Mouse (Mus musculus): Measurements from ENCODE around the gene Grk5. TPM values are rescaled to one million over a fixed set of nuclear protein-coding genes. Genes with fewer than 3 reads are reported as not detected.

Gene Grk5
- polyA plus RNA-seq, 1 experiment from 2014 or later: 2.4 TPM

GRCm38 (mm10) chr19:61096776-61097175 lies 207.2 kb downstream of the Grk5 start:
- Histone ChIP-seq H3K36me3 (replicated peaks) (peaks cover 16% of the 10 kb centered on the region), H3K4me3 (no peak overlapping the region), H3K4me1 (no peaks in the 10 kb centered on the region), H3K9me3 (no peaks in the 10 kb centered on the region), H3K27me3 (replicated peaks; ENCODE audit: low read depth, poor library complexity, severe bottlenecking) (no peaks in the 10 kb centered on the region), H3K27ac (replicated peaks) (no peak overlapping the region)
- WGBS: 85% methylated on average over 2 of the region's 2 CpGs
- no peak for DNase-seq (ENCODE audit: low spot score)

- Histone ChIP-seq H3K4me3 (no peak overlapping the region), H3K27ac (replicated peaks) (no peak overlapping the region), H3K9me3 (no peaks in the 10 kb centered on the region), H3K4me1 (no peaks in the 10 kb centered on the region), H3K36me3 (replicated peaks) (peaks cover 11% of the 10 kb centered on the region), H3K27me3 (replicated peaks; ENCODE audit: low read depth, poor library complexity, severe bottlenecking) (no peaks in the 10 kb centered on the region)
- 28% methylated on average over 4 of the region's 4 CpGs for WGBS
- DNase-seq (ENCODE audit: low spot score): no peak
These were observed 208.2 kb downstream of the Grk5 start for GRCm38 (mm10) chr19:61097764-61098163.

DNA sequence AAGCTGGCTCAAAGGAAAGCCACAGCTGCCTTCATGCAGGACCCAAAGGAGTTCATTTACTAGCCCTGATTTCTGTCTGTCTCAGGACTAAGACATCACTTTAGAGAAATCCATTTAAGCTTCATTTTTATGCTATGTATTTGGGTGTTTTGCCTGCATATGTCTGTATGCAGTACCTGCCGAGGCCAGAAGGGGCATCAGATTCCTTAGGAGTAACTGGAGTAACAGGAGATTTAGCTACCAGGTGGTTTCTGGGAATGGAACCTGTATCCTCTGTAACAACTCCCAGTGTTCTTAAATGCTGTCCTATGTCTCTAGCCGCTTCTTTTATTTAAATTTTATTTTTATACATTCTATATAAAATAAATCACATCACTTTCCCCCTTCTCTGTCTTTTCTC lies 220.6 kb downstream of the Grk5 start:
- DNase-seq (ENCODE audit: low spot score): no peak
- Histone ChIP-seq H3K27me3 (replicated peaks; ENCODE audit: low read depth, poor library complexity, severe bottlenecking) (no peaks in the 10 kb centered on the region), H3K9me3 (peaks cover 10% of the 10 kb centered on the region), H3K4me3 (no peak overlapping the region), H3K36me3 (replicated peaks) (peaks cover 4% of the 10 kb centered on the region; the same call in 1 of the 2 replicates), H3K27ac (replicated peaks) (no peak overlapping the region), H3K4me1 (no peaks in the 10 kb centered on the region)
- WGBS: 50% methylated on average over 2 of the region's 2 CpGs

GRCm38 (mm10) chr19:61131096-61131495 lies 241.5 kb downstream of the Grk5 start:
- no peak for DNase-seq (ENCODE audit: low spot score)
- Histone ChIP-seq H3K4me1 (no peaks in the 10 kb centered on the region), H3K36me3 (replicated peaks) (peaks cover 30% of the 10 kb centered on the region), H3K27ac (replicated peaks) (no peak overlapping the region), H3K4me3 (no peak overlapping the region), H3K27me3 (replicated peaks; ENCODE audit: low read depth, poor library complexity, severe bottlenecking) (no peaks in the 10 kb centered on the region), H3K9me3 (no peaks in the 10 kb centered on the region; the same call in 1 of the 2 replicates)
- WGBS: 90% methylated on average over 10 of the region's 10 CpGs

GRCm38 (mm10) chr19:61138655-61139054 lies 249.1 kb downstream of the Grk5 start:
- Histone ChIP-seq H3K4me3 (no peak overlapping the region), H3K27ac (replicated peaks) (no peak overlapping the region), H3K27me3 (replicated peaks; ENCODE audit: low read depth, poor library complexity, severe bottlenecking) (no peaks in the 10 kb centered on the region), H3K9me3 (no peaks in the 10 kb centered on the region), H3K4me1 (peaks cover 16% of the 10 kb centered on the region), H3K36me3 (replicated peaks) (peaks cover 14% of the 10 kb centered on the region; the same call in 1 of the 2 replicates)
- DNase-seq (ENCODE audit: low spot score): no peak

GRCm38 (mm10) chr19:61140342-61141206 lies 251.0 kb downstream of the Grk5 start, which contains the start of gene Zfp950:
Zfp950 (minus strand) TSS chr19:61140840.
- WGBS: under 1% methylated on average over 18 of the region's 18 CpGs
- Histone ChIP-seq H3K27me3 (replicated peaks; ENCODE audit: low read depth, poor library complexity, severe bottlenecking) (no peaks in the 10 kb centered on the region), H3K27ac (replicated peaks) (peak within 1 kb of the TSS; percentile 83), H3K4me1 (peaks cover 16% of the 10 kb centered on the region), H3K4me3 (peak within 1 kb of the TSS; percentile 83), H3K36me3 (replicated peaks) (peaks cover 8% of the 10 kb centered on the region; the same call in 1 of the 2 replicates), H3K9me3 (no peaks in the 10 kb centered on the region)
- peak; percentile 85 for DNase-seq (ENCODE audit: low spot score)

DNA sequence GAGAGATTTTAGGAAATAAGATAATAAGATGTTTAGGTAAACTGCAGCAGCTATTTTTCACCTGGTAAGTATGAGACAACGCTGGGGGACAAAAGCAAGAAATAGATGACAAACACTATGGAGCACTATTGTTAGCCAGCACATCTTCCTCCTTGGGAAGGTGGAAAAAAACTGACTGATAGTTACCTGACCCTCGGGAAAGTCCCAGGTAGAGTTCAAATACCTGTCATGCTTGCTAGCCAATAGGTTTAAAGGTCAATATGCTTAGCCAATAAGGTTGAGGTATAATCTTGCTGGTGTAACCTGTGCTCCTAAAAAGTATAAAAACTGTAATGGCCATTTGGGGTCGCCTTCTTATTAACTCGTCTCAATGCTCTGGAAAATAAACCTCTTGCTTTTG lies 251.8 kb downstream of the Grk5 start:
- no peak for DNase-seq (ENCODE audit: low spot score)
- H3K36me3 ChIP-seq (replicated peaks): peaks cover 8% of the 10 kb centered on the region; the same call in 1 of the 2 replicates
- peaks cover 16% of the 10 kb centered on the region for H3K4me1 ChIP-seq
- 17% methylated on average over 4 of the region's 4 CpGs for WGBS
- H3K4me3 ChIP-seq: peak overlapping the region; percentile 83
- no peaks in the 10 kb centered on the region for H3K9me3 ChIP-seq
- H3K27ac ChIP-seq (replicated peaks): peak overlapping the region; percentile 83
- no peaks in the 10 kb centered on the region for H3K27me3 ChIP-seq (replicated peaks; ENCODE audit: low read depth, poor library complexity, severe bottlenecking)

Other genes with a start within 250 kb of the Grk5 start
- 1.2 and 1.4 TPM in 2 replicates for gene Nanos1, start 133.8 kb upstream of the Grk5 start, polyA plus RNA-seq (2016; fragmentation: Nextera tagmentation; extraction: Ambion mirVana)
- 167 and 171 TPM in 2 replicates for gene Eif3a, start 99.1 kb upstream of the Grk5 start, polyA plus RNA-seq (2016; fragmentation: Nextera tagmentation; extraction: Ambion mirVana)
- 28.4 and 29.6 TPM in 2 replicates for gene Fam45a, start 78.2 kb upstream of the Grk5 start, polyA plus RNA-seq (2016; fragmentation: Nextera tagmentation; extraction: Ambion mirVana)
- 11.1 and 12.6 TPM in 2 replicates for gene Sfxn4, start 28.3 kb upstream of the Grk5 start, polyA plus RNA-seq (2016; fragmentation: Nextera tagmentation; extraction: Ambion mirVana)
- 104 and 112 TPM in 2 replicates for gene Prdx3, start 15.2 kb upstream of the Grk5 start, polyA plus RNA-seq (2016; fragmentation: Nextera tagmentation; extraction: Ambion mirVana)